Mouse (Mus musculus) stomach, postnatal 0 days (tissue): ENCODE data around the gene Slc6a14. TPM values are rescaled to one million over a fixed set of nuclear protein-coding genes. Genes with fewer than 3 reads are reported as not detected.

Source experiments
- ATAC-seq: fragments of 200-750 bp; cut with Nextera tagmentation; 2 replicates; pipeline ENCODE4 v1.8.0; 2017; ENCODE audit not compliant: low FRiP score, low TSS enrichment
- DNase-seq: peaks from one replicate; pipeline ENCODE4 v3.0.0-alpha.2; 2016; ENCODE audit warnings: low spot score
- H3K27ac ChIP-seq: fragments of 300-500 bp; sonication (generic); replicated peaks from 2 replicates; pipeline ENCODE4 v1.5.1; 2014; ENCODE audit warnings: mild to moderate bottlenecking, control low read depth
- H3K27me3 ChIP-seq: fragments of 300-500 bp; sonication (generic); 2 replicates; pipeline ENCODE4 v1.6.1; 2014; ENCODE audit warnings: low read length; ENCODE audit not compliant: control insufficient read depth, insufficient read depth
- H3K36me3 ChIP-seq: fragments of 300-500 bp; sonication (generic); 2 replicates; pipeline ENCODE4 v1.6.1; 2014; ENCODE audit warnings: low read length, mixed read lengths; ENCODE audit not compliant: control insufficient read depth, insufficient read depth
- H3K4me1 ChIP-seq: fragments of 300-500 bp; sonication (generic); replicated peaks from 2 replicates; pipeline ENCODE4 v1.6.1; 2014; ENCODE audit warnings: antibody characterized with exemption; ENCODE audit not compliant: control insufficient read depth, insufficient read depth
- H3K4me2 ChIP-seq: fragments of 300-500 bp; sonication (generic); replicated peaks from 2 replicates; pipeline ENCODE4 v1.6.1; 2014; ENCODE audit warnings: low read depth, mild to moderate bottlenecking, control low read depth, moderate library complexity
- H3K4me3 ChIP-seq: fragments of 300-500 bp; sonication (generic); 2 replicates; pipeline ENCODE4 v1.5.1; 2014; ENCODE audit warnings: low read depth, low read length, control low read depth
- H3K9ac ChIP-seq: fragments of 300-500 bp; sonication (generic); 2 replicates; pipeline ENCODE4 v1.6.1; 2014; ENCODE audit warnings: mild to moderate bottlenecking, low read length, control low read depth, mixed read lengths
- H3K9me3 ChIP-seq: fragments of 300-500 bp; sonication (generic); 2 replicates; pipeline ENCODE4 v1.6.1; 2016; ENCODE audit warnings: low read length; ENCODE audit not compliant: control insufficient read depth
- CTCF ChIP-seq: IDR thresholded peaks from 2 replicates; pipeline ENCODE4 v1.5.1; 2016; ENCODE audit warnings: antibody characterized with exemption, low read depth, mild to moderate bottlenecking, moderate library complexity
- EP300 ChIP-seq: optimal IDR thresholded peaks from 2 replicates; pipeline ENCODE3; 2016; ENCODE audit warnings: antibody characterized with exemption
- WGBS: fragments of 180-500 bp; shearing (Covaris S2); extraction: QIAGEN DNeasy Blood & Tissue Kit; methylation state at CpG from one replicate; pipeline ENCODE4 v1.1.7; 2014; 5-methylcytosine and 5-hydroxymethylcytosine counted together
- polyA plus RNA-seq: library from polyadenylated mRNA; unstranded; fragments of >200 nt; fragmentation: Nextera tagmentation; extraction: Ambion mirVana; gene quantifications from 2 replicates; pipeline ENCODE4 v1.2.1, GENCODE M21; 2015

The Slc6a14 gene
- polyA plus RNA-seq, 1 experiment from 2014 or later = 1.8 TPM

GRCm38 (mm10) chrX:21715293-21715692 is 597 bp downstream of the Slc6a14 start:
- Histone ChIP-seq H3K27ac (no peak overlapping the region), H3K36me3 (no peaks in the 10 kb centered on the region), H3K27me3 (no peaks in the 10 kb centered on the region), H3K4me3 (no peak overlapping the region), H3K4me1 (no peaks in the 10 kb centered on the region), H3K9me3 (no peaks in the 10 kb centered on the region), H3K4me2 (no peak overlapping the region), H3K9ac (no peak overlapping the region)
- ATAC-seq = no peak
- TF ChIP-seq EP300 (no peak), CTCF (no peak)
- DNase-seq = no peak
- 49% methylated on average over 5 of the region's 5 CpGs for WGBS

- H3K4me1 ChIP-seq = no peaks in the 10 kb centered on the region
- H3K27me3 ChIP-seq = no peaks in the 10 kb centered on the region
- H3K9me3 ChIP-seq = no peaks in the 10 kb centered on the region
- H3K4me2 ChIP-seq = no peak overlapping the region
- H3K4me3 ChIP-seq = no peak overlapping the region
- no peak overlapping the region for H3K27ac ChIP-seq
- no peak overlapping the region for H3K9ac ChIP-seq
- 81% methylated on average over 2 of the region's 2 CpGs for WGBS
- no peaks in the 10 kb centered on the region for H3K36me3 ChIP-seq
- ATAC-seq = no peak
- no peak for DNase-seq
- TF ChIP-seq CTCF = no peak
- no peak for TF ChIP-seq EP300
Measured at GRCm38 (mm10) chrX:21716885-21717284, 2.2 kb downstream of the Slc6a14 start.

GRCm38 (mm10) chrX:21744997-21745396 is 30.3 kb downstream of the Slc6a14 start, which contains the start of gene Gm28269:
Gene Gm28269, minus strand, starts transcription at chrX:21745097.
- H3K27me3 ChIP-seq = no peaks in the 10 kb centered on the region
- no peak within 1 kb of the TSS for H3K4me2 ChIP-seq
- H3K36me3 ChIP-seq = no peaks in the 10 kb centered on the region
- H3K9ac ChIP-seq = no peak within 1 kb of the TSS
- no peaks in the 10 kb centered on the region for H3K9me3 ChIP-seq
- TF ChIP-seq EP300 = no peak
- no peak for TF ChIP-seq CTCF
- no peaks in the 10 kb centered on the region for H3K4me1 ChIP-seq
- no peak for ATAC-seq
- no peak for DNase-seq
- H3K27ac ChIP-seq = no peak within 1 kb of the TSS
- no peak within 1 kb of the TSS for H3K4me3 ChIP-seq

Other genes with a start within 250 kb of the Slc6a14 start
- gene Agtr2, start 230.4 kb upstream of the Slc6a14 start, polyA plus RNA-seq = 30.1 and 30.9 TPM in 2 replicates
- not detected in 2 replicates for gene Gm28269, start 30.2 kb downstream of the Slc6a14 start, polyA plus RNA-seq